Mouse (Mus musculus): ENCODE measurements around the gene Dnal1. TPM values are rescaled to one million over a fixed set of nuclear protein-coding genes. Genes with fewer than 3 reads are reported as not detected.
A peak's percentile ranks its signal among the peaks of the same experiment; 100 is the strongest.
"Not testable (repeated sequence)": the region's sequence is repeated elsewhere in the genome, so short reads cannot be mapped to it uniquely, and the experiment has no call there.

The Dnal1 gene
- polyA plus RNA-seq (2015; fragmentation: Nextera tagmentation; extraction: Ambion mirVana): 6.1 and 7.8 TPM in 2 replicates

GRCm38 (mm10) chr12:84114153-84114994 lies at the start of gene Dnal1:
Gene Dnal1, plus strand, starts transcription at chr12:84114366.
- peak within 1 kb of the TSS; percentile 76 for H3K9ac ChIP-seq
- ATAC-seq (ENCODE audit: low FRiP score, low read depth): peak; percentile 98
- 3% methylated on average over 29 of the region's 35 CpGs for WGBS
- H3K4me1 ChIP-seq: peaks cover 9% of the 10 kb centered on the region
- peak within 1 kb of the TSS; percentile 79 for H3K4me3 ChIP-seq
- H3K9me3 ChIP-seq: no peaks in the 10 kb centered on the region
- no peaks in the 10 kb centered on the region for H3K27me3 ChIP-seq
- H3K27ac ChIP-seq: 0 out of 2 replicates have a peak within 1 kb of the TSS, but pooled peaks have one; percentile 28
- no peaks in the 10 kb centered on the region for H3K36me3 ChIP-seq
- peak within 1 kb of the TSS; percentile 82 for H3K4me2 ChIP-seq (replicated peaks)

DNA sequence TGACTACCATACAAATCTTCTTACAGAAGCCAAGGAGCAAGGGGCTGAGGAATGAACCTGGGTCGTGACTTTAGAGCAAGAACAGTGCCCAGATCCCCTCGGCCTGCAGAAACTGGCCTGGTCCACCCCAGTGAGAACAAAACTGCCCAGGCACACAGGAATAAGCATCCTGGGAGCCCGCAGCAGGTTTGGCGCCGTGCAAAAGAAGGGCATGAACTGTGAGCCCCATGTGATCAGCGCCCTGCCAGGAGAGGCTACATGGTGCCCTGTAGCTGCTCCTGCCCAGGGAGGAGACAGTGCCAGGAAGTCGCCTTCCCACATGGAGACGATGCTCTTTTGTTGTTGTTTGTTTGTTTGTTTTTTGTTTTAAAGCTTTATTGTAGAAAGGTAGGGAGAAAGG lies 49.5 kb upstream of the Dnal1 start:
- Histone ChIP-seq H3K4me1 (0 out of 2 replicates have a peak, but pooled peaks cover 2% of the 10 kb centered on the region), H3K4me3 (no peak overlapping the region), H3K9ac (no peak overlapping the region), H3K27me3 (peaks cover 34% of the 10 kb centered on the region), H3K9me3 (no peaks in the 10 kb centered on the region), H3K27ac (no peak overlapping the region), H3K4me2 (replicated peaks) (no peak overlapping the region), H3K36me3 (no peaks in the 10 kb centered on the region)
- no peak for ATAC-seq (ENCODE audit: low FRiP score, low read depth)
- 77% methylated on average over 8 of the region's 8 CpGs for WGBS

GRCm38 (mm10) chr12:84067752-84068151 lies 46.4 kb upstream of the Dnal1 start:
- H3K27ac ChIP-seq: no peak overlapping the region
- peaks cover 48% of the 10 kb centered on the region for H3K27me3 ChIP-seq
- H3K9ac ChIP-seq: no peak overlapping the region
- WGBS: 72% methylated on average over 4 of the region's 4 CpGs
- ATAC-seq (ENCODE audit: low FRiP score, low read depth): no peak
- no peak overlapping the region for H3K4me3 ChIP-seq
- H3K36me3 ChIP-seq: no peaks in the 10 kb centered on the region
- H3K9me3 ChIP-seq: no peaks in the 10 kb centered on the region
- H3K4me2 ChIP-seq (replicated peaks): no peak overlapping the region
- H3K4me1 ChIP-seq: 0 out of 2 replicates have a peak, but pooled peaks cover 5% of the 10 kb centered on the region

DNA sequence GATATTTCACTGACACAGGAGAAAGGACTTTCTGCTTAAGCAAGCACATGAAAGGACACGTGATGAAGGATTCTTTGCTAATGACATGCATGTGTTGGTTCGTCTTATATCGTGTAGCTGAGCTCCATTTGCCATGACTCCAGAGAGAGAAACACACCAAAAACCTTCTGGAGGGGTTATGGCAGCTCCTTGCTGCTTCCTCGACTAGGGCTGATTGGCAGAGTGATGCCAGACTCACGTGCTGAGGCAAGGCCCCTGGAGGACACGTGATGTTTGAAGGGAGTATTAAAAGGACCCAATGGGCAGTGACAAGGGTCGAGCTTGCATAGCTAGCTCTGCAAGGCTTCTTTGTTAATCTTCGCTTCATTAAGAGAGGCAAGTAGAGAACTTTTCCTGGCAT lies 45.9 kb upstream of the Dnal1 start:
- no peak for ATAC-seq (ENCODE audit: low FRiP score, low read depth)
- no peak overlapping the region for H3K4me3 ChIP-seq
- no peak overlapping the region for H3K4me2 ChIP-seq (replicated peaks)
- WGBS: 59% methylated on average over 8 of the region's 8 CpGs
- H3K27ac ChIP-seq: no peak overlapping the region
- no peak overlapping the region for H3K9ac ChIP-seq
- H3K27me3 ChIP-seq: peaks cover 48% of the 10 kb centered on the region
- no peaks in the 10 kb centered on the region for H3K9me3 ChIP-seq
- no peaks in the 10 kb centered on the region for H3K36me3 ChIP-seq
- H3K4me1 ChIP-seq: 0 out of 2 replicates have a peak, but pooled peaks cover 5% of the 10 kb centered on the region

DNA sequence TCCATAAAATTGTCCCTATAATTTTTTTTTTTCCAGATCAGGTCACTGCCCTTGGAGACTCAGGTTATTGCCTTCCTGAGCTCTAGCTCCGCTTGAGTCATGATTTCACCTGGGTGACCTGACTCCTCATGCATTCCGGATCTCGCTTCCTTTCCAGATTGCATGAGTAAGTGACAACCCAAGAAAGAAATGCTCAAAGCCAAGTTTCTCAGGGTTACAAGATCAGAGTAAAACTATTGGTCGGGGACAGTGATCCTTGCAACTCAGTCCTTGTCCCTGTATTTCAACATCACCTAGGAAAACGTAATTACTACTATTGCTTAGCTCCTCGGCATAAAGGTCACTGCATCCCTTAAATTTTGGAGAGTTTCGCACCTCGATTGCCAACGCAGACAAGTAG lies 45.2 kb upstream of the Dnal1 start, which contains the start of gene Acot5:
TSS of gene Acot5 (plus strand) at position 340 of the 400 bp plus-strand sequence.
- H3K27me3 ChIP-seq: peaks cover 48% of the 10 kb centered on the region
- no peak within 1 kb of the TSS for H3K27ac ChIP-seq
- peak within 1 kb of the TSS; percentile 44 for H3K4me3 ChIP-seq
- H3K9me3 ChIP-seq: no peaks in the 10 kb centered on the region
- no peaks in the 10 kb centered on the region for H3K36me3 ChIP-seq
- peak within 1 kb of the TSS; percentile 74 for H3K4me2 ChIP-seq (replicated peaks)
- 0 out of 2 replicates have a peak, but pooled peaks cover 5% of the 10 kb centered on the region for H3K4me1 ChIP-seq
- 47% methylated on average over 9 of the region's 9 CpGs for WGBS
- peak within 1 kb of the TSS; percentile 55; the same call in 1 of the 2 replicates for H3K9ac ChIP-seq
- ATAC-seq (ENCODE audit: low FRiP score, low read depth): no peak

DNA sequence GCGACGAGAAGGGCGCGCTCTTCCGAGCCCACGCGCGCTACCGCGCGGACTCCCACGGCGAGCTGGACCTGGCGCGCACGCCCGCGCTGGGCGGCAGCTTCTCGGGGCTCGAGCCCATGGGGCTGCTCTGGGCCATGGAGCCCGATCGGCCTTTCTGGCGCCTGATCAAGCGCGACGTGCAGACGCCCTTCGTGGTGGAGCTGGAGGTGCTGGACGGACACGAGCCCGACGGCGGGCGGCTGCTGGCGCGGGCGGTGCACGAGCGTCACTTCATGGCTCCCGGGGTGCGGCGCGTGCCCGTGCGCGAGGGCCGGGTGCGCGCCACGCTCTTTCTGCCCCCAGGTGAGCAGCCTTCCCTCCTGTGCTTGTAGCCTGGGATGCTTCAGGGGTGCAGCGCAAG lies 44.6 kb upstream of the Dnal1 start:
- Histone ChIP-seq H3K9ac (peak overlapping the region; percentile 55; the same call in 1 of the 2 replicates), H3K27me3 (peaks cover 47% of the 10 kb centered on the region), H3K4me2 (replicated peaks) (peak overlapping the region; percentile 74), H3K4me3 (peak overlapping the region; percentile 44)
- H3K27ac ChIP-seq; H3K36me3 ChIP-seq; H3K9me3 ChIP-seq; ATAC-seq (ENCODE audit: low FRiP score, low read depth); H3K4me1 ChIP-seq: not testable (repeated sequence)
- 1% methylated on average over 44 of the region's 52 CpGs for whole genome bisulfite sequencing

- Histone ChIP-seq H3K9ac (no peak overlapping the region), H3K9me3 (no peaks in the 10 kb centered on the region), H3K27ac (no peak overlapping the region), H3K4me2 (replicated peaks) (no peak overlapping the region), H3K4me3 (no peak overlapping the region), H3K27me3 (peaks cover 43% of the 10 kb centered on the region), H3K36me3 (no peaks in the 10 kb centered on the region), H3K4me1 (0 out of 2 replicates have a peak, but pooled peaks cover 5% of the 10 kb centered on the region)
- ATAC-seq (ENCODE audit: low FRiP score, low read depth): no peak
- WGBS: 92% methylated on average over 2 of the region's 2 CpGs
These were observed 42.5 kb upstream of the Dnal1 start for GRCm38 (mm10) chr12:84071696-84072095.

GRCm38 (mm10) chr12:84077371-84077990 lies 36.7 kb upstream of the Dnal1 start:
- ATAC-seq (ENCODE audit: low FRiP score, low read depth): no peak
- no peaks in the 10 kb centered on the region for H3K9me3 ChIP-seq
- H3K4me1 ChIP-seq: no peaks in the 10 kb centered on the region
- H3K36me3 ChIP-seq: no peaks in the 10 kb centered on the region
- H3K9ac ChIP-seq: no peak overlapping the region
- no peak overlapping the region for H3K27ac ChIP-seq
- no peak overlapping the region for H3K4me2 ChIP-seq (replicated peaks)
- 87% methylated on average over 4 of the region's 4 CpGs for WGBS
- H3K4me3 ChIP-seq: no peak overlapping the region
- no peaks in the 10 kb centered on the region for H3K27me3 ChIP-seq

DNA sequence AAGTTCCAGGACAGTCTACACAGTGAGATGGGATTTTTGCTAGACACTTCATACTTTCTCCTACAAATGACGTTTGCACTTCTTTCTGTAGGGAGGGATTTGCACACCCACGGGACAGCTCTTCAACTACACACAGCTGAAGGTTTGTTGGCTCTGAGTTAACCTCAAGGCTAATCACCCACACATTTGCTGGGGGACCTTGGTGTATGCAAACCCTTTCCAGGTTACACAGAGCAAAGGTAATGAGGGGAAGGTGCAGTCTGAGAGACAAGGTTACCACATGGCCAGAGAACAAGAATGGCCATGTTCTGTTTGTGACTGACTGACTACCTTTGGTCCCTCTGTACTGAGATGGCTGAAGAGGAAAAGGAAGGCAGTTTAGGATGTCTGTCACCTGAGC lies 30.3 kb upstream of the Dnal1 start:
- H3K9ac ChIP-seq: no peak overlapping the region
- no peaks in the 10 kb centered on the region for H3K27me3 ChIP-seq
- no peak overlapping the region for H3K27ac ChIP-seq
- H3K4me1 ChIP-seq: no peaks in the 10 kb centered on the region
- 73% methylated on average over 2 of the region's 2 CpGs for WGBS
- H3K4me3 ChIP-seq: no peak overlapping the region
- ATAC-seq (ENCODE audit: low FRiP score, low read depth): no peak
- no peaks in the 10 kb centered on the region; the same call in 1 of the 2 replicates for H3K9me3 ChIP-seq
- no peaks in the 10 kb centered on the region for H3K36me3 ChIP-seq
- H3K4me2 ChIP-seq (replicated peaks): no peak overlapping the region

GRCm38 (mm10) chr12:84084581-84084980 lies 29.6 kb upstream of the Dnal1 start:
- Histone ChIP-seq H3K27me3 (no peaks in the 10 kb centered on the region), H3K4me3 (no peak overlapping the region), H3K9me3 (peaks cover 5% of the 10 kb centered on the region; the same call in 1 of the 2 replicates), H3K4me1 (no peaks in the 10 kb centered on the region), H3K4me2 (replicated peaks) (no peak overlapping the region), H3K36me3 (no peaks in the 10 kb centered on the region), H3K9ac (no peak overlapping the region), H3K27ac (no peak overlapping the region)
- WGBS: 89% methylated on average over 4 of the region's 4 CpGs
- no peak for ATAC-seq (ENCODE audit: low FRiP score, low read depth)

DNA sequence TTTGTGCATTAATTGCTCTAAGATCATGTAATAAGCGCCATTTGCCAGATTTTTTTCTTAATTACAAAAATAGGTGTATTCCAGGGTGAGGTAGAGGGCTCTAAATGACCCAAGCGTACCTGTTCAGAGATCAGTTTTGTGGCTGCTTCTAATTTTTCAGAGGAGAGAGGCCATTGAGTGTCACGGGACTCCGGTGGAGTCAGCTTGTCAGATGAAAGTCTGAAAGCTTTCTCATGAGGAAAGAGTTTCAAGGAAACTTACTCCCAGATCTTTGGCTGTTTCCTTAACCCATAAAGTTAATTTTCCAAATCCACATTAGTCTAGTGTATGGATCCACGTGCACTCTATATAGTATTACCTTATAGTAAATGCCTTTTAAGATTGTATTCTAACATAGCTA lies 19.5 kb upstream of the Dnal1 start:
- not testable (repeated sequence) for H3K4me3 ChIP-seq; H3K27ac ChIP-seq; H3K36me3 ChIP-seq; H3K27me3 ChIP-seq; H3K4me1 ChIP-seq; ATAC-seq (ENCODE audit: low FRiP score, low read depth); H3K9ac ChIP-seq; H3K4me2 ChIP-seq (replicated peaks)
- WGBS: 90% methylated on average over 5 of the region's 5 CpGs
- peaks cover 46% of the 10 kb centered on the region for H3K9me3 ChIP-seq

DNA sequence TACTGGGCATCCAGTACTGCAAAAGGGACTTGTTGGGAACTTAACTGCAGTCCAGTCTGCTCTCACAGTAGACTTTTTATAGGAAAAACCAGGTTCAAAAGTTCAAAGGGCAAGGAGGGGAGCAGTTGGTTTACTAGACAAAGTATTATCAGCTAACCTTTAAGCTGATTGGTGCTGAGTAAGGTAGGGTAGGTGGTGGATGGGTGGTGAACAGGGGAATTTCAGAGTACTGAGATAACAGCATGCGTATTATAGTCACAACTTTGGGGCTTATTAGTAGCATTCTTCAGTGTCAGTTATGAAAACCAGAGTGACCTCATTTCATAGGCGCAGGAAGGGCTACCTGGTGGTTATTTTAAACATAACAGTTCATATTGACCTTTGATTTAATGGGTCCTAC lies 14.6 kb upstream of the Dnal1 start:
- Histone ChIP-seq H3K4me3 (no peak overlapping the region), H3K27me3 (no peaks in the 10 kb centered on the region), H3K9me3 (peaks cover 6% of the 10 kb centered on the region; the same call in 1 of the 2 replicates), H3K9ac (no peak overlapping the region), H3K4me2 (replicated peaks) (no peak overlapping the region), H3K36me3 (no peaks in the 10 kb centered on the region), H3K27ac (no peak overlapping the region), H3K4me1 (0 out of 2 replicates have a peak, but pooled peaks cover 4% of the 10 kb centered on the region)
- WGBS: 94% methylated on average over 2 of the region's 2 CpGs
- no peak for ATAC-seq (ENCODE audit: low FRiP score, low read depth)

Data from limb, embryonic 13.5 days (tissue).